Mouse (Mus musculus): ENCODE measurements around the gene Sorl1.

- TF ChIP-seq CTCF (IDR thresholded peaks at IDR 0.05; ENCODE audit: low read depth) = no peak
- TF ChIP-seq EP300 (IDR thresholded peaks at IDR 0.05; ENCODE audit: low read depth) = no peak
These were observed 26.2 kb downstream of the Sorl1 start for GRCm38 (mm10) chr9:42097731-42098473.
